Mouse (Mus musculus): ENCODE results near the gene Emc1. TPM values are rescaled to one million over a fixed set of nuclear protein-coding genes. Genes with fewer than 3 reads are reported as not detected.

Gene Emc1
- polyA plus RNA-seq (2014; fragmentation: Nextera tagmentation; extraction: Ambion mirVana) = 13.1 and 25.8 TPM in 2 replicates

- Histone ChIP-seq H3K27me3 (ENCODE audit: control insufficient read depth, insufficient read depth, low read length) (no peaks in the 10 kb centered on the region), H3K9ac (ENCODE audit: low read depth, low read length) (peak within 1 kb of the TSS; percentile 91), H3K4me3 (ENCODE audit: low read length) (peak within 1 kb of the TSS; percentile 80), H3K9me3 (ENCODE audit: control insufficient read depth, low read length) (no peaks in the 10 kb centered on the region), H3K36me3 (ENCODE audit: control insufficient read depth, insufficient read depth, low read length) (peaks cover 48% of the 10 kb centered on the region), H3K27ac (ENCODE audit: low read depth, low read length) (peak within 1 kb of the TSS; percentile 98), H3K4me2 (replicated peaks; ENCODE audit: low read depth, low read length) (peak within 1 kb of the TSS; percentile 92), H3K4me1 (ENCODE audit: control insufficient read depth, insufficient read depth, low read length) (peaks cover 9% of the 10 kb centered on the region)
- peak; percentile 95 for ATAC-seq (ENCODE audit: low FRiP score, low TSS enrichment)
- under 1% methylated on average over 64 of the region's 64 CpGs for WGBS
These were observed at the start of gene Emc1, which contains the start of the genes Mrto4 and Ubr4 for GRCm38 (mm10) chr4:139351931-139352711. Gene Emc1, plus strand, starts transcription at chr4:139352587. Gene Mrto4, minus strand, starts transcription at chr4:139352576. Gene Ubr4, plus strand, starts transcription at chr4:139352609.

GRCm38 (mm10) chr4:139305521-139305920, 46.9 kb upstream of the Emc1 start:
- no peak overlapping the region for H3K4me2 ChIP-seq (replicated peaks; ENCODE audit: low read depth, low read length)
- WGBS = 83% methylated on average over 3 of the region's 3 CpGs
- ATAC-seq (ENCODE audit: low FRiP score, low TSS enrichment) = no peak
- H3K9ac ChIP-seq (ENCODE audit: low read depth, low read length) = no peak overlapping the region
- peaks cover 14% of the 10 kb centered on the region; the same call in 1 of the 2 replicates for H3K36me3 ChIP-seq (ENCODE audit: control insufficient read depth, insufficient read depth, low read length)
- H3K4me1 ChIP-seq (ENCODE audit: control insufficient read depth, insufficient read depth, low read length) = peaks cover 5% of the 10 kb centered on the region; the same call in 1 of the 2 replicates
- H3K27ac ChIP-seq (ENCODE audit: low read depth, low read length) = no peak overlapping the region
- H3K27me3 ChIP-seq (ENCODE audit: control insufficient read depth, insufficient read depth, low read length) = no peaks in the 10 kb centered on the region
- no peaks in the 10 kb centered on the region for H3K9me3 ChIP-seq (ENCODE audit: control insufficient read depth, low read length)
- no peak overlapping the region for H3K4me3 ChIP-seq (ENCODE audit: low read length)

- H3K9me3 ChIP-seq (ENCODE audit: control insufficient read depth, low read length) = no peaks in the 10 kb centered on the region
- no peak overlapping the region for H3K4me2 ChIP-seq (replicated peaks; ENCODE audit: low read depth, low read length)
- H3K4me3 ChIP-seq (ENCODE audit: low read length) = no peak overlapping the region
- 90% methylated on average over 5 of the region's 5 CpGs for WGBS
- H3K4me1 ChIP-seq (ENCODE audit: control insufficient read depth, insufficient read depth, low read length) = peaks cover 13% of the 10 kb centered on the region
- no peak overlapping the region for H3K9ac ChIP-seq (ENCODE audit: low read depth, low read length)
- no peaks in the 10 kb centered on the region; the same call in 1 of the 2 replicates for H3K36me3 ChIP-seq (ENCODE audit: control insufficient read depth, insufficient read depth, low read length)
- H3K27me3 ChIP-seq (ENCODE audit: control insufficient read depth, insufficient read depth, low read length) = no peaks in the 10 kb centered on the region
- no peak overlapping the region for H3K27ac ChIP-seq (ENCODE audit: low read depth, low read length)
- no peak for ATAC-seq (ENCODE audit: low FRiP score, low TSS enrichment)
These were observed 44.5 kb upstream of the Emc1 start for GRCm38 (mm10) chr4:139307916-139308315.

GRCm38 (mm10) chr4:139309651-139310050, 42.7 kb upstream of the Emc1 start:
- H3K4me2 ChIP-seq (replicated peaks; ENCODE audit: low read depth, low read length) = peak overlapping the region; percentile 95
- peaks cover 13% of the 10 kb centered on the region for H3K4me1 ChIP-seq (ENCODE audit: control insufficient read depth, insufficient read depth, low read length)
- H3K4me3 ChIP-seq (ENCODE audit: low read length) = peak overlapping the region; percentile 83
- H3K9me3 ChIP-seq (ENCODE audit: control insufficient read depth, low read length) = no peaks in the 10 kb centered on the region
- H3K27me3 ChIP-seq (ENCODE audit: control insufficient read depth, insufficient read depth, low read length) = no peaks in the 10 kb centered on the region
- WGBS = 16% methylated on average over 6 of the region's 6 CpGs
- no peak for ATAC-seq (ENCODE audit: low FRiP score, low TSS enrichment)
- peaks cover 9% of the 10 kb centered on the region for H3K36me3 ChIP-seq (ENCODE audit: control insufficient read depth, insufficient read depth, low read length)
- peak overlapping the region; percentile 81; the same call in 1 of the 2 replicates for H3K9ac ChIP-seq (ENCODE audit: low read depth, low read length)
- H3K27ac ChIP-seq (ENCODE audit: low read depth, low read length) = no peak overlapping the region

- Histone ChIP-seq H3K27ac (ENCODE audit: low read depth, low read length) (peak within 1 kb of the TSS; percentile 76), H3K27me3 (ENCODE audit: control insufficient read depth, insufficient read depth, low read length) (no peaks in the 10 kb centered on the region), H3K9ac (ENCODE audit: low read depth, low read length) (peak within 1 kb of the TSS; percentile 81), H3K4me3 (ENCODE audit: low read length) (peak within 1 kb of the TSS; percentile 83), H3K9me3 (ENCODE audit: control insufficient read depth, low read length) (no peaks in the 10 kb centered on the region), H3K4me2 (replicated peaks; ENCODE audit: low read depth, low read length) (peak within 1 kb of the TSS; percentile 95), H3K4me1 (ENCODE audit: control insufficient read depth, insufficient read depth, low read length) (peaks cover 13% of the 10 kb centered on the region), H3K36me3 (ENCODE audit: control insufficient read depth, insufficient read depth, low read length) (peaks cover 16% of the 10 kb centered on the region)
- under 1% methylated on average over 62 of the region's 63 CpGs for WGBS
- peak; percentile 88 for ATAC-seq (ENCODE audit: low FRiP score, low TSS enrichment)
These were observed 42.1 kb upstream of the Emc1 start, which contains the start of the genes Pqlc2 and Akr7a5 for GRCm38 (mm10) chr4:139310171-139310898. Gene Pqlc2, minus strand, starts transcription at chr4:139310708. Gene Akr7a5, plus strand, starts transcription at chr4:139310744.

GRCm38 (mm10) chr4:139310899-139311701, 41.3 kb upstream of the Emc1 start:
- H3K4me1 ChIP-seq (ENCODE audit: control insufficient read depth, insufficient read depth, low read length) = peaks cover 13% of the 10 kb centered on the region
- H3K4me2 ChIP-seq (replicated peaks; ENCODE audit: low read depth, low read length) = peak overlapping the region; percentile 95
- peak overlapping the region; percentile 76 for H3K27ac ChIP-seq (ENCODE audit: low read depth, low read length)
- peak overlapping the region; percentile 83 for H3K4me3 ChIP-seq (ENCODE audit: low read length)
- no peaks in the 10 kb centered on the region for H3K27me3 ChIP-seq (ENCODE audit: control insufficient read depth, insufficient read depth, low read length)
- H3K36me3 ChIP-seq (ENCODE audit: control insufficient read depth, insufficient read depth, low read length) = peaks cover 21% of the 10 kb centered on the region
- WGBS = under 1% methylated on average over 53 of the region's 53 CpGs
- peak overlapping the region; percentile 81 for H3K9ac ChIP-seq (ENCODE audit: low read depth, low read length)
- peak; percentile 71 for ATAC-seq (ENCODE audit: low FRiP score, low TSS enrichment)
- no peaks in the 10 kb centered on the region for H3K9me3 ChIP-seq (ENCODE audit: control insufficient read depth, low read length)

GRCm38 (mm10) chr4:139311707-139312106, 40.7 kb upstream of the Emc1 start:
- H3K27ac ChIP-seq (ENCODE audit: low read depth, low read length) = no peak overlapping the region; the same call in 1 of the 2 replicates
- 14% methylated on average over 14 of the region's 14 CpGs for WGBS
- H3K9ac ChIP-seq (ENCODE audit: low read depth, low read length) = peak overlapping the region; percentile 81
- peak overlapping the region; percentile 95 for H3K4me2 ChIP-seq (replicated peaks; ENCODE audit: low read depth, low read length)
- peak overlapping the region; percentile 83 for H3K4me3 ChIP-seq (ENCODE audit: low read length)
- H3K36me3 ChIP-seq (ENCODE audit: control insufficient read depth, insufficient read depth, low read length) = peaks cover 25% of the 10 kb centered on the region
- peaks cover 13% of the 10 kb centered on the region for H3K4me1 ChIP-seq (ENCODE audit: control insufficient read depth, insufficient read depth, low read length)
- no peaks in the 10 kb centered on the region for H3K9me3 ChIP-seq (ENCODE audit: control insufficient read depth, low read length)
- no peaks in the 10 kb centered on the region for H3K27me3 ChIP-seq (ENCODE audit: control insufficient read depth, insufficient read depth, low read length)
- no peak for ATAC-seq (ENCODE audit: low FRiP score, low TSS enrichment)

- Histone ChIP-seq H3K9me3 (ENCODE audit: control insufficient read depth, low read length) (no peaks in the 10 kb centered on the region), H3K36me3 (ENCODE audit: control insufficient read depth, insufficient read depth, low read length) (peaks cover 33% of the 10 kb centered on the region), H3K27me3 (ENCODE audit: control insufficient read depth, insufficient read depth, low read length) (no peaks in the 10 kb centered on the region), H3K27ac (ENCODE audit: low read depth, low read length) (no peak overlapping the region), H3K4me3 (ENCODE audit: low read length) (no peak overlapping the region), H3K4me1 (ENCODE audit: control insufficient read depth, insufficient read depth, low read length) (peaks cover 13% of the 10 kb centered on the region), H3K4me2 (replicated peaks; ENCODE audit: low read depth, low read length) (no peak overlapping the region; the same call in 1 of the 2 replicates), H3K9ac (ENCODE audit: low read depth, low read length) (no peak overlapping the region)
- WGBS = 69% methylated on average over 4 of the region's 4 CpGs
- ATAC-seq (ENCODE audit: low FRiP score, low TSS enrichment) = no peak
These were observed 39.8 kb upstream of the Emc1 start for GRCm38 (mm10) chr4:139312632-139313031.
